Mouse (Mus musculus): ENCODE measurements around the gene Ccdc137. TPM values are rescaled to one million over a fixed set of nuclear protein-coding genes. Genes with fewer than 3 reads are reported as not detected.

The Ccdc137 gene
- total RNA-seq, 4 experiments from 2014 or later, result 4.5 to 6.0 (median 5.1) TPM

DNA sequence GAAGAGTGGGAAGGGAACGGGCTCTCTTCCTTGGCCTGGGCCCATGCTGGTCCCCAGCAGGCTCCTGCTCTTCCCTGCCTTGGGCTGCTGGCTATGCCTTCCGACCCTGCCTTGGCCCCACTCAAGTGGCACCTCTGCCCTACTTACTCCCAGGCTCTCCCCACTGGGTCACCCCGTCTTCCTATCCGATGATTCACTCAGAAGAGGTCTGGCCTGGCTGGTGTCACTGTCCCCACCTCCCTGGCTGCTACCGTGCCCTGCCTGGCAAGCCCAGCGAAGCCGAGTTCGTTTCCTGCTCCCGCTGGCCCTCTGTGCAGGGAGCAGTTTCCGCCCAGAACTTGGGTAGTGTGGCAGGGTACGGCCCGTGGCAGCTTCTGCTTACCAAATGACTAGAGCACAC is 40.3 kb downstream of the Ccdc137 start:
- DNase-seq (ENCODE audit: low spot score in 2 of 2), result no peak

DNA sequence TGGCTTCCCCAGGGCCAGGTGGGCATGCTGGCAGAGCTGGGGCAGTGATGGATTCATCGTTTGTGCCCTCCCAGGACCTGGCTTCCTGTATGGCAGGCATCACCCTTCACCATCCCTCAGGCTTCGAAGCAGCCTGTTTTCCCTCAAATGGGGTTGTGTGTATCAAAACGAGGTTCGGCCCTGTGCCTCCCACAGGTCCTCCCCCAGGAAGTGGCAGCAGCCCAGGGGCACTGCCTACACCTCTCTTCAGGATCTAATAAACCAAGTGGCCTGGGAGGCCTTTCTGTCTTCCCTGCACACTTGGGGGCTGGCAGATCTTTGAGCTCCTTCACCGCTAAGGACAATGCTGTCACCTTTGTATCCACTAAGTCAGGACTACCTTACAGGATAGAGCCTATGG is 41.0 kb downstream of the Ccdc137 start:
- DNase-seq (ENCODE audit: low spot score in 2 of 2), result no peak

DNA sequence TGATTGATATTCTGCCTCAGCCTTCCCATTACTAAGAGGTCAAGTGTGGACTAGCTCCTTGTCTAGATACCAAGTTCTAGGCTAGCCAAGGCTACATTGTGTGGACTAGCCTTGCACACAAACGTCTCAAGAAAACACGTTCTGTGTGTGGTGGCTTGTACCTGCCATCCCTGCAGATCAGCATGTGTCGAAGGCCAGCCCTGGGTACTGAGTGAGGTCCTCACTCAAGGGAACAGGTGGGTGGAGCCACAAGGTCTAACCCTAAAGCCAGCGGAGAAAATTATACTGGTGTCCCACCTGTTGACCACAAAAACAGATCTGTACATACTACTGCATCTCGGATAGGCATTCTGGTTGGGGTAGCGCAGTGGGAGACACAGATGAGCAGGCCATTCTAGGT is 42.0 kb downstream of the Ccdc137 start:
- DNase-seq (ENCODE audit: low spot score in 2 of 2), result no peak

GRCm38 (mm10) chr11:120500357-120500756 is 42.4 kb downstream of the Ccdc137 start:
- no peak for DNase-seq (ENCODE audit: low spot score in 2 of 2)

GRCm38 (mm10) chr11:120501018-120501417 is 43.1 kb downstream of the Ccdc137 start:
- no peak for DNase-seq (ENCODE audit: low spot score in 2 of 2)

- DNase-seq (ENCODE audit: low spot score in 2 of 2), result no peak
These were observed 43.8 kb downstream of the Ccdc137 start for GRCm38 (mm10) chr11:120501701-120502100.

GRCm38 (mm10) chr11:120505661-120506060 is 47.7 kb downstream of the Ccdc137 start:
- no peak for DNase-seq (ENCODE audit: low spot score in 2 of 2)

- DNase-seq (ENCODE audit: low spot score in 2 of 2), result no peak
These were observed 49.0 kb downstream of the Ccdc137 start for GRCm38 (mm10) chr11:120506899-120507298.

DNA sequence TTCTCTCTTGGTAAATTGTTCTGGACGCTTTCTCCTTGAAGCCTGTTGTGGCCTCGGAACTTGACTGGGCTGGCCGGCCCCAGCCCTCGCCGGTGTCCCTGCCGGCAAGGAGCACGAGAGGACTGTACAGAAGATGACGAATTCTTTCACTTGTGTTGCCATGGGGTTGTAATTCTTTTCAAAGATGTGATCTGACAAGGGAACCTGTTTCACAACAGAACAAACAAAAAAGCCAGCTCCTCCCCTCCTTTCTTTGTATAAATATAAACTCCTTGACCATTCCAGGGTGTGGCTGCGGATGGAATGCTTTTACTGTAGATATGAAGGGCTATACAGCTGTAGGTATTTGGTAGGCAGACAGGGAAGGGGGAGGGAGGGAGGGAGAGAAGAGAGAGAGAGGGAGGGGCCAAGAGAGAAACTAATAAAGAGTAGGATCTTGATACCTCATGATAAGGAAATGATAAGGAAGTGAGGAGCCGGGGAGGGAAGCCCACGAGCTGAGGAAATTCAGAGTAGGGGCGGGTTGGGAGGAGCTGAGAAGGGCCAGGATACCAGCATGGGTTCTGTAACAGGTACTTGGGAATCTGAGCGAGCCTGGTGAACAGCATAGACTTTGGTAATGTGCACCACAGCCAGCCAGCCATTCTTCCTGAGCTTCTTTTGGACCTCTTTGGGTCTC is 49.8 kb downstream of the Ccdc137 start:
- DNase-seq (ENCODE audit: low spot score in 2 of 2), result no peak

DNA sequence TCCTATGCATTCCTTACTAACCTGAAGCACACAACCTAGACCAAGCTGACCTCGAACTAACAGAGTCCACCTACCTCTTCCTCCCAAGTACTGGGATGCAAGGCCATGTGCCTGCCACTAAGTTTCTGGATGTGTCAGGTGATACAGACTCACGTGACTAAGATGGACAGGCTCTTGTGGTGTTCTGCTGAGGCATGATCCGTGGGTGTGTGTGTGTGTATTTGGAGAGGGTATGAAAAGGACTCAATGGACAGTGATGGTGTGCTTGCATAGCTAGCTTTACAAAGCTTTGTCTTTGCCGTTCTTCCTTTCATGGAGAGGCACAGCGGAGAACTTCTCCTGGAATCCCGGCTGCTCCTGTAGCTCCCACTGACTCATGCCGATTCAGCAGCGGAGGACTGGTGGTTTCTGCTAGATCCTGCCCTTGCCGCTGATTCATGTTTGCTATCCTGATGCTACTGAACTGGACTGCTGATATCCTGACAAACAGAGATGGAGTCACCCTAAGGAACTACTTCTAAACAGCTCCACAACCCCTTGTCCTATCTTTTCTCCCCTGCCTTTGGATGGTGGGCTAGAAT is 50.5 kb downstream of the Ccdc137 start:
- DNase-seq (ENCODE audit: low spot score in 2 of 2), result no peak

- no peak for DNase-seq (ENCODE audit: low spot score in 2 of 2)
These were observed 52.0 kb downstream of the Ccdc137 start for GRCm38 (mm10) chr11:120509940-120510339.

- DNase-seq (ENCODE audit: low spot score in 2 of 2), result no peak
These were observed 52.6 kb downstream of the Ccdc137 start for GRCm38 (mm10) chr11:120510375-120511030.

DNA sequence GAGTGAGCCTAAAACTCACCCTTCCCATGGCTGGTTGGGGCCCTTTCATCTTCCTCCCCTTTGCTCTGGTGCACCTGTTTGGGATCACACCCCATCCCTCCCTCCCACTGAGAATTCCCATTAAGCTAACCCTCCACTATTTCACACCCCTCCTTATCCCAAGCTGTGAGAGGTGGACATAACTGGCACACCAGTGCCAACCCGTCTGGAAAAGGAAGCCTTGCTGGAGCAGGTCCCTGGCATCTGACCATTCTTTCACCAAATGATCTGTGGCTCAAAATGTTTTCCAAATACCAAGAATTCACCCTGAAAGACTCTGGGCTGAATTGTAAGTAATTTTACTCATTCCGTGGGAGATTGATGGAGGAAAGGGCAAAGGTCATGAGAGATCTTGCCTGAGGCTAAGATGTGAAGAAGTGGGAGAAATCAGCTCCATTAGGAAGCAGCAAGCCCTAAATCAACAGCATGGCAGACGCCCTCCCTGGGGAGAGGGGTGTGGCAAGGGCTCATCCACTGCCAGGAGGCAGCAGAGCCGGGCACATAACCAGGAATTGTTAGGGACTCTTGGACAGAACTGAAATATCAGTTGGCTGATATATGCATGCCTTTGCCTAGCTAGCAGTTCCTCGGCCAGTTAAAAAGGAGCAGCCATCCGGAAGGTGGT is 55.0 kb downstream of the Ccdc137 start:
- DNase-seq (ENCODE audit: low spot score in 2 of 2), result no peak

Other genes starting within 250 kb of the Ccdc137 start
- gene Bahcc1, start 225.2 kb upstream of the Ccdc137 start, total RNA-seq (2022), result 1 to 10 TPM; 3.6 to 5.8 (median 4.7) TPM
- 100 to 1,000 TPM; 131 to 185 (median 162) TPM for gene Actg1, start 109.6 kb upstream of the Ccdc137 start, total RNA-seq (2022)
- under 1 TPM in 3 of 4 experiments, not detected in 1; 0.21 to 0.54 (median 0.29) TPM for gene Fscn2, start 96.6 kb upstream of the Ccdc137 start, total RNA-seq (2022)
- gene Faap100, start 79.4 kb upstream of the Ccdc137 start, total RNA-seq (2022), result 10 to 100 TPM; 11.5 to 13.5 (median 13.3) TPM
- gene Nploc4, start 20.4 kb upstream of the Ccdc137 start, total RNA-seq (2022), result 10 to 100 TPM; 87.7 to 97.5 (median 90.6) TPM
- 1 to 10 TPM in 1 of 4 experiments, not detected in 3; 1.2 TPM for gene Tspan10, start 15.5 kb upstream of the Ccdc137 start, total RNA-seq (2022)
- 1 to 10 TPM in 2 of 4 experiments, under 1 TPM in 2; 0.70 to 1.0 (median 0.94) TPM for gene Pde6g, start 4.6 kb upstream of the Ccdc137 start, total RNA-seq (2022)
- gene Oxld1, start within 50 bp of the Ccdc137 start, total RNA-seq (2022), result 10 to 100 TPM; 20.4 to 26.4 (median 22.2) TPM
- 1 to 10 TPM; 4.7 to 7.5 (median 6.2) TPM for gene Arl16, start 9.5 kb downstream of the Ccdc137 start, total RNA-seq (2022)
- 100 to 1,000 TPM; 121 to 138 (median 132) TPM for gene Mrpl12, start 26.5 kb downstream of the Ccdc137 start, total RNA-seq (2022)
- gene Slc25a10, start 33.7 kb downstream of the Ccdc137 start, total RNA-seq (2022), result 1 to 10 TPM; 1.9 to 5.0 (median 3.1) TPM
- gene Gcgr, start 72.6 kb downstream of the Ccdc137 start, total RNA-seq (2022), result under 1 TPM in 1 of 4 experiments, not detected in 3; 0.29 TPM
- gene Mcrip1, start 91.6 kb downstream of the Ccdc137 start, total RNA-seq (2022), result 10 to 100 TPM; 18.6 to 20.5 (median 20.1) TPM
- gene Ppp1r27, start 93.0 kb downstream of the Ccdc137 start, total RNA-seq (2022), result 100 to 1,000 TPM; 157 to 382 (median 178) TPM
- 100 to 1,000 TPM; 162 to 245 (median 209) TPM for gene P4hb, start 115.1 kb downstream of the Ccdc137 start, total RNA-seq (2022)
- 10 to 100 TPM; 74.3 to 86.2 (median 80.7) TPM for gene Arhgdia, start 123.5 kb downstream of the Ccdc137 start, total RNA-seq (2022)
- gene Alyref, start 140.2 kb downstream of the Ccdc137 start, total RNA-seq (2022), result 10 to 100 TPM; 20.1 to 40.8 (median 35.8) TPM
- 10 to 100 TPM; 42.5 to 54.1 (median 49.7) TPM for gene Anapc11, start 140.3 kb downstream of the Ccdc137 start, total RNA-seq (2022)
- not detected for gene Npb, start 150.4 kb downstream of the Ccdc137 start, total RNA-seq (2022)
- gene Pcyt2, start 159.8 kb downstream of the Ccdc137 start, total RNA-seq (2022), result 10 to 100 TPM; 20.0 to 26.8 (median 26.0) TPM
- 1 to 10 TPM; 2.6 to 4.5 (median 3.8) TPM for gene Sirt7, start 167.1 kb downstream of the Ccdc137 start, total RNA-seq (2022)
- gene Mafg, start 175.5 kb downstream of the Ccdc137 start, total RNA-seq (2022), result 10 to 100 TPM; 49.5 to 63.3 (median 59.3) TPM
- 1 to 10 TPM; 3.7 to 5.3 (median 4.8) TPM for gene Pycr1, start 185.7 kb downstream of the Ccdc137 start, total RNA-seq (2022)
- 100 to 1,000 TPM; 112 to 153 (median 132) TPM for gene Myadml2, start 190.0 kb downstream of the Ccdc137 start, total RNA-seq (2022)
- under 1 TPM in 1 of 4 experiments, not detected in 3; 0.22 TPM for gene Notum, start 203.1 kb downstream of the Ccdc137 start, total RNA-seq (2022)
- gene Aspscr1, start 214.9 kb downstream of the Ccdc137 start, total RNA-seq (2022), result 10 to 100 TPM; 32.2 to 39.8 (median 35.2) TPM

Data from gastrocnemius, adult 8-10 months (tissue).